Mouse (Mus musculus): Measurements from ENCODE around the gene Zpbp2. TPM values are rescaled to one million over a fixed set of nuclear protein-coding genes. Genes with fewer than 3 reads are reported as not detected.

Zpbp2 gene
- polyA plus RNA-seq, 1 experiment from 2014 or later: 0.17 TPM

- Histone ChIP-seq H3K36me3 (peaks cover 23% of the 10 kb centered on the region), H3K27me3 (no peaks in the 10 kb centered on the region), H3K4me2 (replicated peaks) (peak overlapping the region; percentile 93), H3K9ac (peak overlapping the region; percentile 90), H3K9me3 (replicated peaks) (no peaks in the 10 kb centered on the region), H3K27ac (peak overlapping the region; percentile 86; the same call in 1 of the 2 replicates), H3K4me1 (peaks cover 34% of the 10 kb centered on the region), H3K4me3 (peak overlapping the region; percentile 86)
- WGBS: 2% methylated on average over 22 of the region's 22 CpGs
- ATAC-seq (ENCODE audit: low FRiP score): peak; percentile 63
These were observed 35.4 kb downstream of the Zpbp2 start for GRCm38 (mm10) chr11:98586087-98586891.

- Histone ChIP-seq H3K36me3 (peaks cover 17% of the 10 kb centered on the region), H3K27ac (peak within 1 kb of the TSS; percentile 86), H3K4me3 (peak within 1 kb of the TSS; percentile 86), H3K9ac (peak within 1 kb of the TSS; percentile 90), H3K4me2 (replicated peaks) (peak within 1 kb of the TSS; percentile 93), H3K4me1 (peaks cover 34% of the 10 kb centered on the region), H3K9me3 (replicated peaks) (no peaks in the 10 kb centered on the region), H3K27me3 (no peaks in the 10 kb centered on the region)
- peak; percentile 96 for ATAC-seq (ENCODE audit: low FRiP score)
- WGBS: under 1% methylated on average over 49 of the region's 49 CpGs
These were observed 36.1 kb downstream of the Zpbp2 start, which contains the start of gene Ormdl3 for GRCm38 (mm10) chr11:98586892-98587563. Gene Ormdl3 (minus strand): TSS chr11:98587368.

DNA sequence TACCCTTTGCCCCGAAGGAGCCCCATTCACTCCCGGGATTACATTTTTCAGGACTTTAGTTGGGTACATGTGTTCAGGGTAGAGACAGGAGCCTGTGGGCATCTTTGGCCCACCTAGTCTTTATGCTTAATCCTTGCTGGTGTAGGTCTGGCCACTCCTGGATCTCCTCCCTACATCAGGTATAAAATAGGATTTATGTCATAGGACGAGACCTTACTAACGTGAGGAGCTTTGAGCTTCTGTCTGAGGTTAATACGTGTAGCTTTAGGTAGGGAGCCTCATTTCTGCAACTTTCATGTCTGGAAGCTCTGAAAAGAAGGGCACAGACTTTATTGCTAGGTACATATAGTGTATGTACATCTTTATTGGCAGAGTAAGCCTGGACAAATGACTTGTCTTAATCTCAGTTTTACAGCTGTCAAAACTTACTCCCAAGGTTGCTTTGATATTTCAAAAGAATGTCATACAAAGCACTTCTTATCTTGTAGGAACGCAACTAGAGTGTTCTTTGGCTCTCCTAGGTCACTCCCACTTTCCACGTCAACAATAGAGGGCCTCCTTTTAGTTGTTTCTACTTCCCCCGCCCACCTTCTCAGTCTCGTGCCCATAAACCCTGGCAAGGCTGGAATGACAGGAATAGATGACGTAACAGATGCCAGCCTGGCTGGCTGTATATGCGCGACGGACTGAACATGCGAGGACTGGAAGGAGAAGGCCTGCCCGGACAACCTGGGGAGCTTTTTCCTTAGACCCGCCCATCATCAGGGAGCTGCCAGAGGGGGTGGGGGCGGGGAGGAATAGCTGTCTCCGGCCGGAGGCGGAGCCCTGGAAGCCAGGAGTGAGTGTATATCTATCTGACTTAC, 37.0 kb downstream of the Zpbp2 start:
- no peaks in the 10 kb centered on the region for H3K9me3 ChIP-seq (replicated peaks)
- peaks cover 8% of the 10 kb centered on the region for H3K36me3 ChIP-seq
- peaks cover 34% of the 10 kb centered on the region for H3K4me1 ChIP-seq
- ATAC-seq (ENCODE audit: low FRiP score): 0 out of 2 replicates have a peak, but pooled peaks have one; percentile 7
- H3K4me2 ChIP-seq (replicated peaks): peak overlapping the region; percentile 93
- peak overlapping the region; percentile 86 for H3K27ac ChIP-seq
- peak overlapping the region; percentile 86 for H3K4me3 ChIP-seq
- 7% methylated on average over 19 of the region's 20 CpGs for WGBS
- H3K27me3 ChIP-seq: peaks cover 5% of the 10 kb centered on the region
- peak overlapping the region; percentile 90 for H3K9ac ChIP-seq

DNA sequence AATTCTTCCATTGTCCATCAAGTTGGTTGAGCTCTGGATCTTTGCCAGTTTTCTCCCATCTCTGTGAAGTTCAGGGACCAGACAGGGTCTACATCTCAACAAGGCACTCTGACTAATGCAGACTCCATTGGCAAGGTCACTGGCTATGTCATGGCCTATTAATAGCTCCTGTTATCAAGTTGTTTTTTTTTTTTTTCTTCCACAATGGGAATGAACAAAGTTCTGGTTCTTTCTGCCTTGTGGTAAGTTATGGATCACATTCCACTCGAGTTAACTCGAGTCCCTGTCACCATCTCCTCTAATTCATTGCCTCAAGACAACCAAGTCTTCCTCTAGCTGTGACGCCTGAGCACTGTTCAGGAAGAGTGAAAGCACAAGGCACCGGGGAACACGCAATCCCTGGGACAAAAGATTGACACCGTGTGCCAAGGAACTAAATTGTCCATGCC, 38.0 kb downstream of the Zpbp2 start:
- H3K27ac ChIP-seq: no peak overlapping the region
- peaks cover 34% of the 10 kb centered on the region for H3K4me1 ChIP-seq
- no peak for ATAC-seq (ENCODE audit: low FRiP score)
- WGBS: 73% methylated on average over 6 of the region's 6 CpGs
- no peak overlapping the region for H3K9ac ChIP-seq
- no peaks in the 10 kb centered on the region for H3K36me3 ChIP-seq
- H3K9me3 ChIP-seq (replicated peaks): no peaks in the 10 kb centered on the region
- H3K27me3 ChIP-seq: peaks cover 5% of the 10 kb centered on the region
- no peak overlapping the region for H3K4me2 ChIP-seq (replicated peaks)
- no peak overlapping the region for H3K4me3 ChIP-seq

GRCm38 (mm10) chr11:98589306-98589705, 38.4 kb downstream of the Zpbp2 start:
- Histone ChIP-seq H3K9ac (no peak overlapping the region), H3K27ac (no peak overlapping the region), H3K4me3 (no peak overlapping the region), H3K27me3 (peaks cover 5% of the 10 kb centered on the region), H3K9me3 (replicated peaks) (no peaks in the 10 kb centered on the region), H3K36me3 (no peaks in the 10 kb centered on the region), H3K4me2 (replicated peaks) (no peak overlapping the region), H3K4me1 (peaks cover 34% of the 10 kb centered on the region)
- 82% methylated on average over 8 of the region's 8 CpGs for WGBS
- no peak for ATAC-seq (ENCODE audit: low FRiP score)

GRCm38 (mm10) chr11:98590548-98591445, 39.9 kb downstream of the Zpbp2 start:
- Histone ChIP-seq H3K9me3 (replicated peaks) (no peaks in the 10 kb centered on the region), H3K4me1 (peaks cover 21% of the 10 kb centered on the region), H3K9ac (no peak overlapping the region), H3K4me3 (no peak overlapping the region), H3K4me2 (replicated peaks) (no peak overlapping the region), H3K36me3 (no peaks in the 10 kb centered on the region), H3K27me3 (peaks cover 5% of the 10 kb centered on the region), H3K27ac (no peak overlapping the region)
- ATAC-seq (ENCODE audit: low FRiP score): no peak
- 74% methylated on average over 19 of the region's 19 CpGs for WGBS

DNA sequence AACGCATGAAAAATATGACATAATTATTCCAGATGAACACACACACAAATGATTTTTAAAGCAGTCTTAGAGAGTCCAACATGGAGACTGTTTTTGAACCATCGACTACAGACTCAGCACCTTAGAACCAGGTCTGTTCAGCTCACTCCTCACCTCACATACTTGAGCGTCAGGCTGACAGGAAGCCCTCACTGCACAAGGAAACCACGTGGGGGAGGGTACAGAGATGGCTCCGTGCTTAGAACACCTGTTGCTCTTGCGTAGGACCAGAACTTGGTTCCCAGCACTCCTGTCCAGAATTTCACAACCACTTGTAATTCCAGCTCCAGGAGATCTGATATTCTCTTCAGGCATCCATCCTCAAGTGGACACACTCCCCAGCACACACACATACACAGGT, 44.1 kb downstream of the Zpbp2 start:
- Histone ChIP-seq H3K4me3 (no peak overlapping the region), H3K4me1 (no peaks in the 10 kb centered on the region), H3K27me3 (peaks cover 29% of the 10 kb centered on the region), H3K9ac (no peak overlapping the region), H3K4me2 (replicated peaks) (no peak overlapping the region), H3K9me3 (replicated peaks) (no peaks in the 10 kb centered on the region), H3K27ac (no peak overlapping the region), H3K36me3 (no peaks in the 10 kb centered on the region)
- ATAC-seq (ENCODE audit: low FRiP score): no peak
- 80% methylated on average over 6 of the region's 6 CpGs for WGBS

DNA sequence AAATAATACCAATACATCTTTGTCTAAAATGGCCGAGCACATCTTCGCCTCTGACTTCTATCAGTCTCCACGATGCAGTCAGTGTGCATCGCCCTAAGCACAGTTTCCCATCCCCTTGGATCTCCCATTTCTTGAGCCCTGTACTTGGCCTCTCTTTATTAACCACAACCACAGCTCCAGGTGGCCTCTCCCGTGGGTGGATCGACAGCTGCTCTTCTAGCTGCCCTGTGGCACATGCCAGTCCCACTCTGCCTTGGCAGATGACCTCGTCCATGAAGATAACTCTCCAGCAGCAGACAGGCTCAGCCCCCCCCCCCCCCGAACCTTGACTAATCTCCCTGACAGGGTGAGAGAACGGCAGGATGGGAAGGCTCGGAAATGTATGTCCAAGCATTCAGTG, 44.6 kb downstream of the Zpbp2 start:
- peaks cover 33% of the 10 kb centered on the region for H3K27me3 ChIP-seq
- WGBS: 80% methylated on average over 10 of the region's 10 CpGs
- ATAC-seq (ENCODE audit: low FRiP score): no peak
- no peak overlapping the region for H3K4me2 ChIP-seq (replicated peaks)
- H3K36me3 ChIP-seq: no peaks in the 10 kb centered on the region
- H3K27ac ChIP-seq: no peak overlapping the region
- H3K9ac ChIP-seq: no peak overlapping the region
- H3K9me3 ChIP-seq (replicated peaks): no peaks in the 10 kb centered on the region
- no peaks in the 10 kb centered on the region for H3K4me1 ChIP-seq
- no peak overlapping the region for H3K4me3 ChIP-seq

DNA sequence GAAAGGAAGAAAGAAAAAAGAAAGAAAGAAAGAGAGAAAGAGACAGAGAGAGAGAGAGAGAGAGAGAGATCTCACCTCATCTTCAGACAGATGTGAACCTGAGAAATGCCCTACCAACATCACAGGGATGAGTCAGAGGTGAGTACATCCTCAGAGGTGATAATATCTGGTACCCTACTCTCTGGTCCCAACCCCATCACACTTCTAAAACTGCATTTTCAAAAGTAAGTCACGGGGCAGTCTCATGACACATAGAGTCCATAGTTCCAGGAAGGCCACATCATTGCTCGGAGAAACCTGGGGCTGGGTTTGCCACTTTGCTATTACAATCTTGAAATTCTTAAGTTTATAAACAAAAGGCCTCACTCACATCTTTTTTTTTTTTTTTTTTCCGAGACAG, 45.1 kb downstream of the Zpbp2 start:
- Histone ChIP-seq H3K9ac (no peak overlapping the region), H3K27ac (no peak overlapping the region), H3K4me1 (no peaks in the 10 kb centered on the region), H3K36me3 (no peaks in the 10 kb centered on the region), H3K4me2 (replicated peaks) (no peak overlapping the region), H3K4me3 (no peak overlapping the region), H3K9me3 (replicated peaks) (no peaks in the 10 kb centered on the region), H3K27me3 (peaks cover 38% of the 10 kb centered on the region)
- WGBS: 88% methylated on average over 3 of the region's 3 CpGs
- no peak for ATAC-seq (ENCODE audit: low FRiP score)

- Histone ChIP-seq H3K9ac (no peak overlapping the region), H3K36me3 (no peaks in the 10 kb centered on the region), H3K27ac (no peak overlapping the region), H3K4me3 (no peak overlapping the region), H3K4me1 (peaks cover 5% of the 10 kb centered on the region), H3K27me3 (peaks cover 46% of the 10 kb centered on the region), H3K9me3 (replicated peaks) (no peaks in the 10 kb centered on the region), H3K4me2 (replicated peaks) (no peak overlapping the region)
- no peak for ATAC-seq (ENCODE audit: low FRiP score)
- WGBS: 36% methylated on average over 6 of the region's 6 CpGs
These were observed 46.5 kb downstream of the Zpbp2 start for GRCm38 (mm10) chr11:98597363-98597762.

- Histone ChIP-seq H3K9ac (no peak within 1 kb of the TSS), H3K27ac (no peak within 1 kb of the TSS), H3K36me3 (no peaks in the 10 kb centered on the region), H3K27me3 (peaks cover 43% of the 10 kb centered on the region), H3K9me3 (replicated peaks) (no peaks in the 10 kb centered on the region), H3K4me3 (no peak within 1 kb of the TSS), H3K4me1 (peaks cover 7% of the 10 kb centered on the region), H3K4me2 (replicated peaks) (no peak within 1 kb of the TSS)
- WGBS: 79% methylated on average over 8 of the region's 8 CpGs
- no peak for ATAC-seq (ENCODE audit: low FRiP score)
These were observed 47.1 kb downstream of the Zpbp2 start, which contains the start of gene Lrrc3c for GRCm38 (mm10) chr11:98597991-98598390. Gene Lrrc3c (plus strand): TSS chr11:98598291.

Measured in hindbrain, embryonic 12.5 days (tissue).